Mouse (Mus musculus): ENCODE results near the gene Btbd18.
A peak's percentile ranks its signal among the peaks of the same experiment; 100 is the strongest.
"Not testable (repeated sequence)": the region's sequence is repeated elsewhere in the genome, so short reads cannot be mapped to it uniquely, and the experiment has no call there.

The Btbd18 gene

DNA sequence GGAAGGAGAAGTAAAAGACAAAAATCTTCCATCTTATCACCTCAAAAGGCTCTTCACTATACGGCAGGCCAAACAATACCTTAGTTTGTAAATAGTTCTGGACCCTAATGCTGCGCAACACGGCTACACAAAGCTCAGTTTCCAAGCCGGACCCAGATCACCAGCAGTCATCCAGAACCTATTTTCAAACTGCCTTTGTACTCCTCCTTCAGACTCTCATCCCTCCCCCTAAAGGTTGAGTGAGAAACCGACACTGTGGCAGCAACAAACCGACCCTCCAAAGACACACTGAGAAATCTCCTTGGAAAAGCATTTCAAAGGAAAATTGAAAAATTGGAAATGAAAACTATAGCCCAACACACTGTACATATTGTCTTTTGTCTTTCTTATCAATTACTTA lies 10.5 kb upstream of the Btbd18 start:
- DNase-seq: no peak

DNA sequence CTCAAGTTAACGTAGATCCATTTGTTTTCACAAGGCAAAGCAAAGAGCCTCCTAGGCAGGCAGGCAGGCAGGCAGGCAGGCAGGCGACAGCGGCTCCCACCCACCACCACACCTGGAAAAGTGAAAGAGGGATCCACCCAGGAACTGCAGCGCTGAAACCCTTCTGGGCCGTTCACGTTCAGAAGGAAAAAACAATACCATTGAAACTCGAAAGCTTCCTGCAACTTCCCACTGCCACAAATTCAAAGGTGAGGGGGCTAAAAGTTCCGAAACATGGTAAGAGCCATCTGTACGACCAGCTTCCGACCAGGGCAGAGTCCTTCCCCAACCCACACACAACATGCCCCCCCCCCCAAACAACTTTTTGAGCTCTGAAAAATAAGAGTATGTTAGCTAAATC lies 9.2 kb upstream of the Btbd18 start:
- DNase-seq: peak; percentile 45

DNA sequence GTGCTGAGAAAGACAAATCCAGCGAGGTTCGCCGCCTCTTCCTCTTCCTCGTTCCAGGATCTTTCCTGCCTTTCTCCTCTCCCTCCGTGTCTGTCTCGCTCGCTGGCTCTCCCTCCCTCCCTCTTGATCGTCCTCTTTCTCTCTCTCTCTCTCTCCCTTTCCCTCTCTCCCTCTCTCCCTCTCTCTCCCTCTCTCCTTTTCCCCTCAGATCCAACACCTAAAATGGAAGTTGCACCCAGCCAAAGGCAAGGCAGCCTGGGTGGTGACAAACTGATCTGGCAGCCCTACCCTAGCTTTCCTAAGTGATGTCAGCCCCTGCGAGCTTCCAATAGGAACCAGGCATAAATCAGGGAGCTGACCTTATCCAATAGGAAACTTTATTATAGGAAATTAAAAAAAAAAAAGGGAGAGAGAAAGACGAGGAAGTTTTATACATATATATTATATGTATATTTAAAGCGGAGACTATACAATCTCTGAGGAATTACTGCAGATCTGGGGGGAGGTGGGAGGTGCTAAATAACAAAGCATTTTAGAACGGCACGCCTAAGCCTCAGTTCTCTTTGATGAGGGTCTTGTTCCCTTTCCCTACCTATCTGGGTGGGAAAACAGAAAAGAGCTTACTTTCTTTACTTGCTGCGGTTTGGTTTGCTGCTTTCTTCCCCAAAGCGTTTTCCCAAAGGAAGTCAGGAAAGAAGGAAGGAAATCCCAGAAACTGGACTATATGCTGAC lies 8.2 kb upstream of the Btbd18 start, which contains the start of gene Ctnnd1:
Gene Ctnnd1, minus strand, starts transcription at position 302 of the 732 bp plus-strand sequence.
- DNase-seq: peak; percentile 92

DNA sequence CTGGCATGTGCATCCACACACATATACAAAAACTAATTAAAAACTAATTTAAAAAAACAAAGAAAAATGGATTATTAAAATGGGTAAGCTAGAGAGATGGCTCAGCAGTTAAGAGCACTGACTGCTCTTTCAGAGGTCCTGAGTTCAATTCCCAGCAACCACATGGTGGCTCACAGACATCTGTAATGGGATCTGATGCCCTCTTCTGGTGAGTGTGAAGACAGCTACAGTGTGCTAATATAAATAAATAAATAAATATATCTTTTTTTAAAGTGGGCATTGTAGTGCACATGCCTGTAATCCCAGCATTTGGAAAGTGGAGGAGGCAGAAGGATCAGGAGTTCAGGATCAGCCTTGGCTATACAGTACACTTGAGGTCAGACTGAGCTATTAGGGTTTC lies 5.5 kb upstream of the Btbd18 start:
- no peak for DNase-seq

- no peak for DNase-seq
These were observed 3.0 kb upstream of the Btbd18 start for GRCm38 (mm10) chr2:84655864-84656263.

DNA sequence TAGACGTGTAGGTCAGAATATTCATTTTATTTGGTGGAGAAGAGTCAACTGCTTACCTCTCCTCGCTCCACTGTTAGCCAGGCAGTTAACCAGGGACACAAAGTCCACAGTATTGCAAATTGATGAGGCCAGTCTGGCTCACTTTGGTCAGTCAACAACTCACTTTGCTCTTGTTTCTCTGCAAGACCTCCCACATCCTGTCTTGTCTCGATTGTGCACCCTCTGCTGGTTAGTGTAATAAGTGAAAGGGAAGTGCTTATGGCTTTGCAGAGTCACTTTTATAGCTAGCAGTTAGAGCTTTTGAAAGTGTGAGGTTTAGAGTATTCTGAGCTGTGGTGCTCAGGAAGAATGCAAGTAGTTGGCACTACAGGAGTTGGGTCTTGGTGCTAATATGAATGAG lies 1.4 kb downstream of the Btbd18 start:
- peak; percentile 71 for DNase-seq

GRCm38 (mm10) chr2:84662866-84663265 lies 4.0 kb downstream of the Btbd18 start:
- peak; percentile 49 for DNase-seq

GRCm38 (mm10) chr2:84666081-84666480 lies 7.2 kb downstream of the Btbd18 start:
- peak; percentile 34 for DNase-seq

DNA sequence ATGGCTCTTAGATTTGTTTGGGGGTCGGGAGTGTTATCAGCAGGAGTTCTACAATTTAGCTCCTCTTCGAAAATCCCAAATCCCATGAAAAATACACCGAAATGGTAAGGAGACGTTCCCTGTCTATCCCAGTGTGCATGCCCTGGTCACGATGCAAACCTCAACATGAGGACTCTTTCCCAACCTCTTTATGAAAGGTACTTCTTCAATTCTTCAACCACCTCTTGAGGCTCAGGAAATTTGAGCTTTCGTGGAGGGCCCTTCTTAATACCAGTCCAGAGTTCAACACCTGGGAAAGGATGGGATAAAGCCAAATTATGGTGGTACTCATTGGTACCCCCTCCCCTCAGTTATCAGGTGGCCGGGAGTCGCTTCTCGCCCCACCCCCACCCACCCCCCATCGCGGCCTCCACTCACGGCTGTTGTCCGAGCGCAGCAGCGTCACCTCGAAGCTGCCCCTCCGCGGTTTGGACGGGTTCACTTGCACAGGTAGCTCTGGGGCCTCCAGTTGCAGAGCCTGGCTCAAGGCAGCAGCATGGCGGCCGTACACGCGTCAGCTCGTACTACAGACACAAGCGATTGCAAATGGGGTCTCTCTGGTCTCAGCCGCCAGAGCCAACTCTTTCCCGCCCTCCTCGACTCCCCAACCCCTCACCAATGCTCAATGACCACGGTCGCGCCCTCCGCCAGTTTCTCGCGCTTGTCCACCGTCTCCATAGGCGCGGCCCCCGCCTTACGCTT lies 11.1 kb downstream of the Btbd18 start:
- DNase-seq: peak; percentile 49

DNA sequence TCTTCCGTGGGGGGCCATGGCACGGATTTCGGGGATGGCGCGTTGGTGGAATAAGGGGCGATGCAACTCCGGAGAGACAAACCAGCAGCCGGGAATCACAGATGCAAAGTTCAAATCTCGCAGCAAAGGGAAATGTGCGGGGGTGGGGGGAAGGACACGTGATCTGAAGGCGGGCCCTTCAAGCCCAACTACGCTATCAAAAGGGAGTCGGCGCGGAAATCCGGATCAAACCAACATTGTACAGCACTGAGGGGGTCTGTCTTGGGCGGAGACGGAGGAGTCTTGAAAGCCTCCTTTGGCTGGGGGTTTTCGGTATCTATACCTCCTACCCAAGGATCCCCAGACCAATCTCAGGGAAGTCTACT lies 11.7 kb downstream of the Btbd18 start, which contains the start of gene Selenoh:
Gene Selenoh, minus strand, starts transcription at position 202 of the 365 bp plus-strand sequence.
- DNase-seq: peak; percentile 88

GRCm38 (mm10) chr2:84671535-84671934 lies 12.7 kb downstream of the Btbd18 start:
- DNase-seq: not testable (repeated sequence)

- DNase-seq: no peak
These were observed 18.5 kb downstream of the Btbd18 start for GRCm38 (mm10) chr2:84677270-84677967.

DNA sequence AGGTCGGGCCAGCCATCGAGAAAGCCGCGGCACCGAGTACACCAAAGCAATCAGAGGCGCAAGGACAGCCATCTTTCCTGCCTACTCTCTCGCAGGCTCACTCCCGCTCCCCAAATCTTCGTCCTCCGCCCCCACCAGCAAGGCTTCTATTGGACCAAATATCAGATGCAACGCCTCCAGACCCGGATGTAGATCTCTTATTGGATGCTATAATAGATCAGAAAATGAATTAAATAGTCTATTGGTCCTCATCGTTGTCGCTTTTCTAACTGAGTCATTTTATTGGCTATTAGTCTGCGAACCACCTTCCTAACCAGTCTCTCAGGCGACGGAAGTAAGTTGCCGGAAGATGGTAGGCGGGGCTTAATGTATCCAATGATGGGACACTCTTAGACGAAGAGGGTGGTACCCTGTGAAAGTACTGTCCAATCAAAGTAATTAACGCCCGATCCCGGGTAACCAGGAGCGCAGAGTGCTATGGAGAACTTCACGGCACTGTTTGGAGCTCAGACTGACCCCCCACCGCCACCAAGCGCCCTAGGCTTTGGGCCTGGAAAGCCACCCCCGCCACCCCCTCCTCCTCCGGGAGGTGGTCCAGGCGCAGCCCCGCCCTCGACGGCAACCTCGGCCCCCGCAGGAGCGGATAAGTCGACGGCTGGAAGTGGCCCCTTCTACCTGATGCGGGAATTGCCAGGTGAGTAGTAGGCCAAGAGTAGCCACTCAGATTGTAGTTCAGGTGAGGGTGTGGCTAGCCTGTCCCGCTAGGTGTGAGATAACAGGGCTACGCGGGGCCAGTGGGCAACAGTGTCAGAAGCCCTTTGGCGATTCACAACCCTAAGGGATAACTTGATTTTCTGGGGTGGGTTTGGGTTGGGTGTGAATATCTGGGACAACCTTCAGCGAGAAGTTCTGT lies 19.3 kb downstream of the Btbd18 start, which contains the start of the genes Gm28635 and Med19:
Gene Gm28635, minus strand, starts transcription at position 74 of the 913 bp plus-strand sequence.
Gene Med19, plus strand, starts transcription at position 435 of the 913 bp plus-strand sequence.
- peak; percentile 97 for DNase-seq

GRCm38 (mm10) chr2:84679016-84679415 lies 20.1 kb downstream of the Btbd18 start, which contains the start of gene Tmx2:
TSS of gene Tmx2 (minus strand) at chr2:84679140.
- no peak for DNase-seq

DNA sequence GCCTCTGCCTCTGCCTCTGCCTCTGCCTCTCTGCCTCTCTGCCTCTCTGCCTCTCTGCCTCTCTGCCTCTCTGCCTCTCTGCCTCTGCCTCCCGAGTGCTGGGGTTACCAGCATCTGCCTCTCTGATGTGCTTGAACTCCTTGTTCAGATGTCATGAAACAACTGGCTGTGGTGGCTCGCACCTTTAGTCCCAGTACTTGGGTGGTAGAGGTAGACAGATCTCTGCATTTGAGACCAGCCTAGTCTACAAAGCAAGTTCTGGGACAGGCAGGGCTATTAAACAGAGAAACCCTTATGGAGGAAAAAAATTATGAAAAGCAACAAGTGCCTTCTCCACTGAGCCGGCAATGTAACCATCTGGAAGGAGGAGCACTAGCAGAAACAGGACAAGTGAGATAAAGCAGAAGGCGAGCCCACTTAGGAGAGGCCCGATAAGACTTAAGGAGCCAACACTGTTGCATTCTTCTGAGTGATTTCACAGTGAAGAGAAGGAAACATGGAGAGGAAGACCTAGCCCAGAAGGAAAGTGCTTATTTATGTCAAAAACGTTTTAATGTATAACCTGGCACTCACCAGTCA lies 23.8 kb downstream of the Btbd18 start:
- no peak for DNase-seq

DNA sequence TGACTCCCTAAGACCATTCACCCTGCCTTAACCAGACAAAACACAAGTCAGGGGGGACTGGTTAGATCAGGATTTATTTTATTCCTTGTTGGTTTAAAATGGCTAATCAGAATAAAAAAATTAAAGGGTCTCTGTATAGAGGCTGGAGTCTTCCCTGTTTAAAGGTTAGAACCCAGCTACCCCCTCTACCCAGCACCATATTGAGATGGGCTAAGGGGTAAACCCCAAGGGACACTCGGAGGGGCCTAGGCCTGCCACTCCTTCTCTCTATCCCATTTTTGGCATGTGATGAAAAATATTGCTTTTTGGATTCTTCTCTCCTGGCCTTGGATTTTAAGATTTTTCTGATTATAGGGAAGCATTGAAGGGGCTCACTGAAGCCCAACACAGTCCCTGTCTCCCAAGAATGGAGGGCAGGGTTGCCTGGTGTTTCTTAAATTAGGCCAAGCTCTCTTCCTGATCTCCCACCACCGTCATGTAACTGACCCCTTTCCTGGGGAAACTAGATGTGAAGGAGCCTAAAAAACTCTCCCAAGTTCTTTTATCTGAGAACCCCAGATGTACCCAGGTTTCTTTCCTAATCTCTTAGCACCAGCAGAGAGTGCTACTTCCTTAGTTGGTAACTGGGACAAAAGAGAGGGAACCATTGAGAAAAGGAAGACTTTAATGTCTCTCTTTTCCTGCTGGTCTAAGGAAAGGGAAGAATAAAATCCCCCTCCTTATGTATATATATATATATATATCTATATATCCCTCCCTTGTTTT lies 29.4 kb downstream of the Btbd18 start:
- DNase-seq: no peak

- DNase-seq: no peak
These were observed 31.2 kb downstream of the Btbd18 start for GRCm38 (mm10) chr2:84690050-84690449.

DNA sequence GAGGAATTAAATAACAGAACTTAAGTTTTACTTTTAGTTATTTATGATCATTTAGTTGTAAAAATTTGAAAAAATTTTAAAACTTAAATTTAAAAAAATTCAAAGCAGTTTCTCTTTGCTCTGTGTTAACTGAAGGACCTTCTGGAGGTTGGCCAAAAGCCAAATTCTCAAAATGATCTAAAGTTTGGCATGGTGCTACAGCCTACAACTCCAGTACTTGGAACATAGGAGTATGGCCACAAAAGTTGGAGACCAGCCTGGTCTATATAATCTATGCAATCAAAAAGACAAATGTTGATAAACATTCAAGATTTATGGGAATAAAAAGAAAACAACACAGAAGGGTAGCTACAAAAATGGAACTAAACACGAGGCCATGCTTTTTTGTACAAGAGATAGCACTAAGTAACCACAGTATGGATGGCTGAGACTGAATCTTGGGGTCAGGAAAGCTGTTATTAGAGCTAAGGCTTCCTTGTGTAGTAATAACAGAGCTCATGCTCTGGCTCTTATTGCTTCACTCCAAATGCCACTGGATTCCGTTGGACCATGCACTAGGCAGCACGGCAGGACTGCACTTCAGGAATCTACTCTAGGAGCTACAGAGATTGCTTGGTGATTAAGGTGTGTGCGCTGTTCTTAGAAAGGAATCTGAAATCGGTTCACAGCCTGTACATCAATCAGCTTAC lies 36.3 kb downstream of the Btbd18 start:
- DNase-seq: no peak

DNA sequence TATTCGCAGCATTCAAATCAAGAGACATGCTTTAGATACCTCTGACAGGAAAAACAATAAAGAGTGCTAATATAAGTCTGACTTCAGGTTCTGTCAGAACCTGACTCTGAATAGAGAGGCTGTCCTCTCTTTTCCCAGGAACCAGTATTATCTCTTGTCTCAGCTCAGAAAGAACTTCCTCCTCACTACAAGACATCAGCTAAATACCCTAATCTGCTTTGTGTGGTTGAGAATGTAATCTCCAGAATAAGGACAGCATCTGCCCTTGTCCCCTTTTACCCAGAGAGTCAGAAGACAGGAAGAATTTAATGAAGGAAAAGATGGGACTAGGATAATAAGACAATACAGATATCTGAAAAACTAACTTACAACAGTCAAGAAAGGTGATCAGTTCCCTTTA lies 44.6 kb downstream of the Btbd18 start:
- DNase-seq: no peak

GRCm38 (mm10) chr2:84704329-84704728 lies 45.5 kb downstream of the Btbd18 start:
- no peak for DNase-seq
